Mouse (Mus musculus) neural tube, embryonic 14.5 days (tissue): Measurements from ENCODE around the gene Ddx39b. TPM values are rescaled to one million over a fixed set of nuclear protein-coding genes. Genes with fewer than 3 reads are reported as not detected.

Experiments
- ATAC-seq: fragments of 200-750 bp; cut with Nextera tagmentation; 2 replicates; pipeline ENCODE4 v1.8.0; 2017; ENCODE audit warnings: low read depth, mild to moderate bottlenecking, moderate TSS enrichment, moderate library complexity
- H3K27ac ChIP-seq: fragments of 300-500 bp; sonication (generic); 2 replicates; pipeline ENCODE4 v1.5.1; 2014; ENCODE audit warnings: low read depth, mild to moderate bottlenecking, control low read depth, low read length, moderate library complexity, mixed read lengths
- H3K27me3 ChIP-seq: fragments of 300-500 bp; sonication (generic); 2 replicates; pipeline ENCODE4 v1.6.1; 2014; ENCODE audit warnings: low read length; ENCODE audit not compliant: control insufficient read depth, insufficient read depth
- H3K36me3 ChIP-seq: fragments of 300-500 bp; sonication (generic); 2 replicates; pipeline ENCODE4 v1.6.1; 2014; ENCODE audit warnings: low read length, mixed read lengths; ENCODE audit not compliant: control insufficient read depth, insufficient read depth
- H3K4me1 ChIP-seq: fragments of 300-500 bp; sonication (generic); 2 replicates; pipeline ENCODE4 v1.6.1; 2014; ENCODE audit warnings: low read length; ENCODE audit not compliant: control insufficient read depth, insufficient read depth
- H3K4me2 ChIP-seq: fragments of 300-500 bp; sonication (generic); 2 replicates; pipeline ENCODE4 v1.6.1; 2014; ENCODE audit warnings: mild to moderate bottlenecking, low read depth, low read length, control low read depth
- H3K4me3 ChIP-seq: fragments of 300-500 bp; sonication (generic); 2 replicates; pipeline ENCODE4 v1.5.1; 2014; ENCODE audit warnings: low read depth, low read length, control low read depth, mixed read lengths
- H3K9ac ChIP-seq: fragments of 300-500 bp; sonication (generic); replicated peaks from 2 replicates; pipeline ENCODE4 v1.6.1; 2014; ENCODE audit warnings: low read depth, mild to moderate bottlenecking, control low read depth, low read length, mixed read lengths
- H3K9me3 ChIP-seq: fragments of 300-500 bp; sonication (generic); 2 replicates; pipeline ENCODE4 v1.6.1; 2016; ENCODE audit warnings: low read length; ENCODE audit not compliant: control insufficient read depth
- WGBS: fragments of 180-500 bp; shearing (Covaris S2); extraction: QIAGEN DNeasy Blood & Tissue Kit; methylation state at CpG from one replicate; pipeline ENCODE4 v1.1.7; 2014; 5-methylcytosine and 5-hydroxymethylcytosine counted together
- polyA plus RNA-seq: library from polyadenylated mRNA; unstranded; fragments of >200 nt; fragmentation: Nextera tagmentation; extraction: Ambion mirVana; gene quantifications from 2 replicates; pipeline ENCODE4 v1.2.1, GENCODE M21; 2014

Gene Ddx39b
- polyA plus RNA-seq, 1 experiment from 2014 or later: 383 TPM

DNA sequence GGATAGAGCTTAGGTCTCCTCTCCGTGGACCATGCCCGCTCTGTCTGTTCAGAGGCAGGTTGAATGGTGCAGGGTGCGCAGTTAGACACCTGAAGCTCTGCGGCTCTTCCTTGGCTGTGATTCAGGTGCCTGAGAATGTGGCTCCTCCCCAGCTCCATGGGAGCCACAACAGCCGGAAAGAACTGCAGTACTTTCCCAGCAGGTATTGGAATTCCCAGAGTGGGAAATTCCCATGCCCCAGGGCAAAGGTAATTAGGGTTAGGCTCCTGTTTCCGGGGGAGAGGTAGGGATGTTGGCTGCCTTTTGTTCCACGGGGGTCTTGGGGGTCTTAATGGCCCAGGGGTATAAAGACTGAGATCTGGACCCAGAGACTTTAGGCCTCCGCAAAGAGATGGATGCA lies 42.6 kb upstream of the Ddx39b start:
- no peak overlapping the region for H3K4me2 ChIP-seq
- peaks cover 25% of the 10 kb centered on the region for H3K27me3 ChIP-seq
- H3K9ac ChIP-seq: no peak overlapping the region
- H3K9me3 ChIP-seq: no peaks in the 10 kb centered on the region
- H3K4me1 ChIP-seq: peaks cover 4% of the 10 kb centered on the region; the same call in 1 of the 2 replicates
- H3K4me3 ChIP-seq: no peak overlapping the region
- H3K36me3 ChIP-seq: no peaks in the 10 kb centered on the region
- WGBS: 23% methylated on average over 8 of the region's 8 CpGs
- no peak for ATAC-seq
- no peak overlapping the region for H3K27ac ChIP-seq

GRCm38 (mm10) chr17:35200398-35200797 lies 41.1 kb upstream of the Ddx39b start:
- H3K4me1 ChIP-seq: peaks cover 4% of the 10 kb centered on the region; the same call in 1 of the 2 replicates
- H3K27me3 ChIP-seq: peaks cover 13% of the 10 kb centered on the region
- no peak overlapping the region for H3K9ac ChIP-seq
- H3K27ac ChIP-seq: no peak overlapping the region
- 90% methylated on average over 11 of the region's 11 CpGs for WGBS
- H3K4me2 ChIP-seq: no peak overlapping the region
- no peak overlapping the region for H3K4me3 ChIP-seq
- no peaks in the 10 kb centered on the region for H3K9me3 ChIP-seq
- ATAC-seq: no peak
- no peaks in the 10 kb centered on the region for H3K36me3 ChIP-seq

GRCm38 (mm10) chr17:35201128-35201527 lies 40.4 kb upstream of the Ddx39b start:
- H3K9ac ChIP-seq: no peak overlapping the region
- peaks cover 7% of the 10 kb centered on the region for H3K27me3 ChIP-seq
- no peak overlapping the region for H3K4me2 ChIP-seq
- 80% methylated on average over 11 of the region's 11 CpGs for WGBS
- no peaks in the 10 kb centered on the region for H3K4me1 ChIP-seq
- H3K4me3 ChIP-seq: no peak overlapping the region
- no peaks in the 10 kb centered on the region for H3K9me3 ChIP-seq
- H3K27ac ChIP-seq: no peak overlapping the region
- ATAC-seq: no peak
- no peaks in the 10 kb centered on the region for H3K36me3 ChIP-seq

- H3K9ac ChIP-seq: no peak within 1 kb of the TSS
Observed at GRCm38 (mm10) chr17:35201787-35202186, 39.8 kb upstream of the Ddx39b start, which contains the start of gene Tnf. Gene Tnf, minus strand, starts transcription at chr17:35202007.

GRCm38 (mm10) chr17:35202442-35202841 lies 39.1 kb upstream of the Ddx39b start:
- Histone ChIP-seq H3K4me3 (no peak overlapping the region), H3K27ac (no peak overlapping the region), H3K36me3 (no peaks in the 10 kb centered on the region), H3K4me1 (no peaks in the 10 kb centered on the region), H3K9ac (no peak overlapping the region), H3K9me3 (no peaks in the 10 kb centered on the region), H3K27me3 (peaks cover 3% of the 10 kb centered on the region; the same call in 1 of the 2 replicates), H3K4me2 (no peak overlapping the region)
- no peak for ATAC-seq
- WGBS: 79% methylated on average over 4 of the region's 4 CpGs

More at GRCm38 (mm10) chr17:35201787-35202186, 39.8 kb upstream of the Ddx39b start, which contains the start of gene Tnf:
- Histone ChIP-seq H3K4me2 (no peak within 1 kb of the TSS), H3K36me3 (no peaks in the 10 kb centered on the region), H3K4me3 (no peak within 1 kb of the TSS), H3K9me3 (no peaks in the 10 kb centered on the region), H3K4me1 (no peaks in the 10 kb centered on the region), H3K27me3 (peaks cover 3% of the 10 kb centered on the region; the same call in 1 of the 2 replicates), H3K27ac (no peak within 1 kb of the TSS)
- no peak for ATAC-seq
- 34% methylated on average over 13 of the region's 13 CpGs for WGBS

DNA sequence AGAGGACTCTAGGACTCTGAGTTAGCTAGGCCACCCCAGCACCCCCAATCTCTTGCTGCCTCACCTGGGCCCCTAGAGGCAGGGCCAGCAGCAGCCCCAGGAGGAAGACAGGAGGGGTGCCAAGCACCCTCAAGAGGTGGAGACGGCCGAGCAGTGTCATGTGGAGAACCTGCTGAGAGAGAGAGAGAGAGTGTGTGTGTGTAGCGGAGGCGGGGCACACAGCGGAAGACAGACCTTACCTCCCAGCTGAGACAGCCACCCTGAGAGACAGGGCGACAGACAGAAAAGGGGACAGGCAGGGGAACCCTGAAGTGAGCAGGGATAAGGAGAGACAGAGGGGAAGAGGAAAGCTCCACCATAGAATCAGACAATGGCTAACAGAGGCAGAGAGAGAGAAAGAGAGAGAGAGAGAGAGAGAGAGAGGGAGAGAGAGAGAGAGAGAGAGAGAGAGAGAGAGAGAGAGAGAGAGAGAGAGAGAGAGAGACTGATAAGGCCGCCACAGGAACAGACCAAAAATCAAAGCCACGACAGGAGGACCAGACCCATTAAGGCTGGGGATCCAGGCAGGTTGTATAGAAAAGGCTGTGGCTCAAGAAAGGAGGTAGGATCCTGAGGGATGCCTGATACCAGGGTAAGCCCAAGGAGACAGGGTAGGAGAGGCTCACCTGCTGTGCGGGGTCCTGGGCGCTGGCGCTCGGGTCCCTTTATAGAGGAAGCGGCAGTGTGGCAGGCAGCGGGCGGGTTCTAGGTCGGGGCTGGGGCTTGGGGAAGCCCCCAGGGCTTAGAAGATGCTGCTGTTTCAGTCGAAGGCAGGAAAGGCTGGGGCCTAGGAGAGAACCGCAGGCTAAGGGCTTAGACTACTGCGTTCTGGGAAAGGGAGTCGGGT lies 36.8 kb upstream of the Ddx39b start, which contains the start of gene Lta:
Gene Lta (minus strand): TSS at position 858 of the 886 bp plus-strand sequence.
- no peaks in the 10 kb centered on the region for H3K4me1 ChIP-seq
- H3K9ac ChIP-seq: no peak within 1 kb of the TSS
- H3K9me3 ChIP-seq: no peaks in the 10 kb centered on the region
- 41% methylated on average over 20 of the region's 20 CpGs for WGBS
- ATAC-seq: no peak
- H3K4me3 ChIP-seq: no peak within 1 kb of the TSS
- H3K27me3 ChIP-seq: no peaks in the 10 kb centered on the region
- no peak within 1 kb of the TSS for H3K27ac ChIP-seq
- H3K4me2 ChIP-seq: no peak within 1 kb of the TSS
- no peaks in the 10 kb centered on the region for H3K36me3 ChIP-seq

DNA sequence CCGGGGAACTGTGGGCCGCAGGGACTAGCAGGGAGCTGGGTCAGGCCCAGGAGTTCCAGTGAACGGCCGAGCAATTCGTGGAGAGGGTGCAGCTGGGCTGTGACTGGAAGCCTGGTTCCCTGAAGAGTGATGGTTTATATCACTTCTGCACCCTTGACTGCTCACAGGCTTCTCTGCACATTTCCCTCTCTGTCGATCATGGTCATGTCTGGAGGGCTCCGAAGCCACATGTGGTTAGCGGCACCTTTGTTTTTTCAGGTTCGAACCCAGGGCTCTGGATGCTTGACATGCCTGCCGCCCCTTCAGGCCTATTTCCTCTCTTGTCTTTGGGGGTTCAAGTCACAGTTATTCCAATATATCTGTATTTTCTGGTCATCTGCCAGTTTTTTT lies 36.2 kb upstream of the Ddx39b start:
- Histone ChIP-seq H3K4me2 (no peak overlapping the region), H3K9me3 (no peaks in the 10 kb centered on the region), H3K4me1 (no peaks in the 10 kb centered on the region), H3K36me3 (no peaks in the 10 kb centered on the region), H3K27ac (no peak overlapping the region), H3K4me3 (no peak overlapping the region), H3K9ac (no peak overlapping the region), H3K27me3 (no peaks in the 10 kb centered on the region)
- WGBS: 54% methylated on average over 10 of the region's 10 CpGs
- ATAC-seq: no peak

DNA sequence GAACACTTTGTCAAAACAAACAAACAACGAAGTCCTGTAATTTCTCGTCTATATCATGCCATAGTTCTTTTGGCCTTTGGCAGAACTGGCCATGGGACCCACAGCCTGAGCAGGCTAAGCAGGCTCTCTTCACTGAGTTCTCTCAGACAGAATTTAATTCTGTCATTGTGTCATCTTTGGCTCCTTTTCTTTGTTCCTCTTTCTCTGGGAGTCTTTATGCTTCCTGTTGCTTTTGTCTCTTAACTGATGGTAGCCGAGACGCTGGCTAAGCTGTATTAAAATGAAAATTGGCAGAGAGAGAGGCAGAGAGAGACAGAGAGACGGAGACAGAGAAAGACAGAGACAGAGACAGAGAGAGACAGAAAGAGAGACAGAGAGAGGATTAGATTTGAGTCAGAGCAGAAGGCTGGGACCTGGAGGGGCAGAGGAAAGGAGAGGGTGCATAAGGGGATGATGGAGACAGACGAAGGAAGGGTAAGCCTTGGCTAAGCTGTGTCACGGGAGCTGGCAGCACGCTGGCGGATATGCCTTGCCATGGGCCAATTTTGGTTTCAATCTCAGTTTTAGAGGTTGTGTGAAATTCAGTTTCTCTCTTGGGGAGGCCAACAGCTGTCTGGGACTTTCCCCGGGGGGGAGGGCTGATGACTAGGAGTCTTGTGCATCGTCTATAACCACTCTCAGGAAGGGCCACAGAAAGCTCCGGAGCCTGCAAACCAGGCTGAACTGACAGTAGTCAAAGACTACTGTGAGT lies 31.6 kb upstream of the Ddx39b start:
- Histone ChIP-seq H3K36me3 (no peaks in the 10 kb centered on the region), H3K9ac (no peak overlapping the region), H3K27me3 (no peaks in the 10 kb centered on the region), H3K4me1 (no peaks in the 10 kb centered on the region), H3K4me3 (no peak overlapping the region), H3K4me2 (no peak overlapping the region), H3K9me3 (no peaks in the 10 kb centered on the region), H3K27ac (no peak overlapping the region)
- no peak for ATAC-seq
- 82% methylated on average over 12 of the region's 12 CpGs for WGBS

- Histone ChIP-seq H3K9me3 (no peaks in the 10 kb centered on the region), H3K4me3 (no peak overlapping the region), H3K9ac (no peak overlapping the region), H3K36me3 (no peaks in the 10 kb centered on the region), H3K4me1 (no peaks in the 10 kb centered on the region), H3K4me2 (no peak overlapping the region), H3K27ac (no peak overlapping the region), H3K27me3 (no peaks in the 10 kb centered on the region)
- 84% methylated on average over 3 of the region's 3 CpGs for WGBS
- ATAC-seq: no peak
Observed at GRCm38 (mm10) chr17:35210593-35210992, 31.0 kb upstream of the Ddx39b start.
